Mouse (Mus musculus) frontal cortex, postnatal 25 days (tissue): ENCODE results near the gene Actn1.

Experiments
- DNase-seq, 2 experiments: peaks; one replicate each; pipeline ENCODE4 v3.0.0; 2022; ENCODE audit warnings: low spot score in 2 of 2

The Actn1 gene

GRCm38 (mm10) chr12:80136264-80136930 lies 123.8 kb downstream of the Actn1 start:
- DNase-seq: no peak

GRCm38 (mm10) chr12:80135173-80135572 lies 125.0 kb downstream of the Actn1 start:
- DNase-seq: no peak

GRCm38 (mm10) chr12:80133011-80133545 lies 127.1 kb downstream of the Actn1 start:
- no peak for DNase-seq

- peak; percentile 58 to 65 for DNase-seq
Measured at GRCm38 (mm10) chr12:80132250-80133003, 127.7 kb downstream of the Actn1 start.

GRCm38 (mm10) chr12:80131359-80132249 lies 128.6 kb downstream of the Actn1 start:
- no peak for DNase-seq

- no peak for DNase-seq
Measured at GRCm38 (mm10) chr12:80130558-80131358, 129.4 kb downstream of the Actn1 start.

- no peak for DNase-seq
Measured at GRCm38 (mm10) chr12:80129531-80129930, 130.6 kb downstream of the Actn1 start.

GRCm38 (mm10) chr12:80127191-80127762 lies 132.9 kb downstream of the Actn1 start:
- DNase-seq: no peak

GRCm38 (mm10) chr12:80125316-80125715 lies 134.9 kb downstream of the Actn1 start:
- DNase-seq: no peak

- DNase-seq: no peak
Measured at GRCm38 (mm10) chr12:80124756-80125155, 135.4 kb downstream of the Actn1 start.

GRCm38 (mm10) chr12:80124211-80124610 lies 136.0 kb downstream of the Actn1 start:
- DNase-seq: no peak

- no peak for DNase-seq
Measured at GRCm38 (mm10) chr12:80123227-80123803, 136.9 kb downstream of the Actn1 start.

- DNase-seq: no peak
Measured at GRCm38 (mm10) chr12:80121438-80121837, 138.7 kb downstream of the Actn1 start.

GRCm38 (mm10) chr12:80118588-80118987 lies 141.6 kb downstream of the Actn1 start:
- no peak for DNase-seq
